Mouse (Mus musculus) ES-E14 (cell line): ENCODE data around the gene Vsx2. TPM values are rescaled to one million over a fixed set of nuclear protein-coding genes. Genes with fewer than 3 reads are reported as not detected.

Experiments used
- DNase-seq: peaks from one replicate; pipeline ENCODE4 v3.0.0-alpha.2; 2013; ENCODE audit warnings: low read depth, low spot score
- H3K27ac ChIP-seq: 2 replicates; pipeline ENCODE4 v1.5.1; 2012; ENCODE audit warnings: low read depth, mild to moderate bottlenecking, low read length, moderate library complexity, mixed read lengths; ENCODE audit not compliant: poor library complexity, insufficient read depth, severe bottlenecking
- H3K36me3 ChIP-seq: 2 replicates; pipeline ENCODE4 v1.6.1; 2012; ENCODE audit warnings: mild to moderate bottlenecking, low read length, moderate library complexity, mixed read lengths; ENCODE audit not compliant: control insufficient read depth, poor library complexity, insufficient read depth, severe bottlenecking
- H3K4me1 ChIP-seq, 2 experiments: fragments of 150-350 bp in 1 of 2; sonication (generic) in 1 of 2; 2 replicates each; pipeline ENCODE4 v1.6.1; 2012; ENCODE audit warnings: low read length in 2 of 2, mild to moderate bottlenecking in 1 of 2, mixed read lengths in 1 of 2; ENCODE audit not compliant: control insufficient read depth in 2 of 2, insufficient read depth in 2 of 2, poor library complexity in 1 of 2
- H3K4me3 ChIP-seq, 2 experiments: fragments of 150-350 bp in 1 of 2; sonication (generic) in 1 of 2; 2 replicates each; pipeline ENCODE4 v1.5.1; 2012; ENCODE audit warnings: low read length in 2 of 2, low read depth in 1 of 2, mild to moderate bottlenecking in 1 of 2, mixed read lengths in 1 of 2; ENCODE audit not compliant: insufficient read depth in 1 of 2, poor library complexity in 1 of 2, severe bottlenecking in 1 of 2
- H3K9ac ChIP-seq: 2 replicates; pipeline ENCODE4 v1.6.1; 2012; ENCODE audit warnings: low read depth, mild to moderate bottlenecking, low read length, mixed read lengths; ENCODE audit not compliant: poor library complexity, insufficient read depth, severe bottlenecking
- H3K9me3 ChIP-seq: fragments of 150-350 bp; sonication (generic); 2 replicates; pipeline ENCODE4 v1.6.1; 2012; ENCODE audit warnings: low read depth, mild to moderate bottlenecking, low read length; ENCODE audit not compliant: control insufficient read depth, insufficient read depth
- CHD2 ChIP-seq: IDR thresholded peaks from 2 replicates; pipeline ENCODE4 v1.6.1; 2014; ENCODE audit warnings: mild to moderate bottlenecking, low read depth, low read length, inconsistent platforms
- HCFC1 ChIP-seq: IDR thresholded peaks from 2 replicates; pipeline ENCODE4 v1.6.1; 2012; ENCODE audit warnings: low read length, inconsistent platforms, borderline replicate concordance; ENCODE audit not compliant: insufficient read depth
- MAFK ChIP-seq: IDR thresholded peaks from 2 replicates; pipeline ENCODE4 v1.6.1; 2014; ENCODE audit warnings: mild to moderate bottlenecking, low read depth, low read length, inconsistent platforms; ENCODE audit not compliant: insufficient read depth
- ZC3H11A ChIP-seq: IDR thresholded peaks from 2 replicates; pipeline ENCODE4 v1.6.1; 2012; ENCODE audit warnings: low read depth, mild to moderate bottlenecking, inconsistent platforms, low read length, borderline replicate concordance
- ZNF384 ChIP-seq: IDR thresholded peaks from 2 replicates; pipeline ENCODE4 v1.6.1; 2012; ENCODE audit warnings: low read depth, low read length, inconsistent platforms
- in situ Hi-C, 2 experiments: fragments of 600-800 bp; cut with MboI; formaldehyde crosslinking; loops; one replicate each; pipeline ENCODE4 v1.15.1; 2025; ENCODE audit warnings: low sequenced_read_pairs in 2 of 2, inconsistent platforms in 1 of 2; ENCODE audit not compliant: unreplicated experiment in 2 of 2
- total RNA-seq: library from RNA; depleted of rRNA; stranded (reverse); fragments of 300-350 nt; gene quantifications from 2 replicates; pipeline ENCODE4 v1.2.3, GENCODE M21; 2012

The Vsx2 gene
- total RNA-seq, 1 experiment, result not detected

- peaks cover 12 to 30% of the 10 kb centered on the region in 2 experiments for H3K4me1 ChIP-seq
- in situ Hi-C loops, result no loop called here
- no peak overlapping the region for H3K9ac ChIP-seq
- no peak for TF ChIP-seq ZC3H11A
- no peak overlapping the region for H3K27ac ChIP-seq
- peaks cover 8% of the 10 kb centered on the region; the same call in 1 of the 2 replicates for H3K36me3 ChIP-seq
- no peak overlapping the region for H3K4me3 ChIP-seq
- no peaks in the 10 kb centered on the region for H3K9me3 ChIP-seq
- no peak for DNase-seq
Observed at GRCm38 (mm10) chr12:84530426-84530825, 39.1 kb upstream of the Vsx2 start.

GRCm38 (mm10) chr12:84531906-84532829, 37.4 kb upstream of the Vsx2 start:
- in situ Hi-C loops, result no loop called here
- peaks cover 8% of the 10 kb centered on the region; the same call in 1 of the 2 replicates for H3K36me3 ChIP-seq
- peak overlapping the region; percentile 26 for H3K27ac ChIP-seq
- no peaks in the 10 kb centered on the region for H3K9me3 ChIP-seq
- 0 out of 2 replicates have a peak overlapping the region, but pooled peaks have one; percentile 2 for H3K9ac ChIP-seq
- H3K4me1 ChIP-seq, result peaks cover 9 to 30% of the 10 kb centered on the region in 2 experiments; a peak in 3 of 4 replicates
- H3K4me3 ChIP-seq, result no peak overlapping the region
- no peak for DNase-seq
- TF ChIP-seq CHD2, result no peak
- TF ChIP-seq ZC3H11A, result no peak
- no peak for TF ChIP-seq MAFK
- TF ChIP-seq HCFC1, result no peak
- TF ChIP-seq ZNF384, result no peak

- in situ Hi-C loops, result no loop called here
- 0 out of 2 replicates have a peak overlapping the region, but pooled peaks have one; percentile 2 for H3K9ac ChIP-seq
- peaks cover 8% of the 10 kb centered on the region; the same call in 1 of the 2 replicates for H3K36me3 ChIP-seq
- no peak overlapping the region; the same call in 1 of the 2 replicates for H3K27ac ChIP-seq
- H3K9me3 ChIP-seq, result no peaks in the 10 kb centered on the region
- H3K4me1 ChIP-seq, result peaks cover 9 to 30% of the 10 kb centered on the region in 2 experiments; a peak in 3 of 4 replicates
- H3K4me3 ChIP-seq, result no peak overlapping the region
- no peak for TF ChIP-seq HCFC1
- TF ChIP-seq CHD2, result no peak
- TF ChIP-seq MAFK, result no peak
- no peak for TF ChIP-seq ZC3H11A
- TF ChIP-seq ZNF384, result no peak
- no peak for DNase-seq
Observed at GRCm38 (mm10) chr12:84532830-84533199, 36.7 kb upstream of the Vsx2 start.

- in situ Hi-C loops, result no loop called here
- Histone ChIP-seq H3K9ac (no peak overlapping the region), H3K36me3 (peaks cover 8% of the 10 kb centered on the region; the same call in 1 of the 2 replicates), H3K4me1 (peaks cover 9 to 32% of the 10 kb centered on the region in 2 experiments; a peak in 3 of 4 replicates), H3K4me3 (no peak overlapping the region), H3K27ac (peak overlapping the region; percentile 27), H3K9me3 (no peaks in the 10 kb centered on the region)
- TF ChIP-seq MAFK (0 out of 2 replicates have a peak, but pooled peaks have one; percentile 35), CHD2 (no peak)
- peak; percentile 31 for DNase-seq
Observed at GRCm38 (mm10) chr12:84533706-84534486, 35.7 kb upstream of the Vsx2 start.
